22 mouse cellular contexts compared by ENCODE assay signal in the genomic region with DNA sequence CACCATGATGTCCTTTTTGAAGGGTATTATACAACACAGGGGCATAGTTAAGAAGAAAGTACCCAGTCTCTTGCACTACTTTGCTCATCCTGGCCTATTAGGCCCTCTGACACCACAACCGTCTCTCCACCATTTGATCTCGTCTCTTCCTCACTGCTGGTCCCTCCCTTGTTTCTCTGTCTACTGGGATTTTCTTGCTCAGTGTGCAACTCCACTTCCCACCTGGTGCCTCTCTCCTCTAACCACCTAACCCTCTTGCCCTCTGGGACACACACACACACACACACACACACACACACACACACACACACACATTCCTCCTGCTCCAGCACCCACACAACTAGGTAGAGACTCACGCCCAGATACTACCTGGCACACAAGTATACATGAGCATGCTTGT. TPM values are rescaled to one million over a fixed set of nuclear protein-coding genes. Genes with fewer than 3 reads are reported as not detected.
"Had no signal": no experiment of that assay in that cellular context is flagged by ENCODE, and none has a peak within 500 bp of the region (broad histone marks: within the 10 kb centered on the region; RNA-seq: fewer than 3 reads in every experiment).

No protein-coding gene starts in this region.

- H3K27ac ChIP-seq: liver, embryonic 14.5 days; lung, embryonic 15.5 days; macrophage; midbrain, embryonic 12.5 days; midbrain, embryonic 15.5 days; neural tube, embryonic 12.5 days; stomach, embryonic 15.5 days; stomach, postnatal 0 days had no signal

- H3K9ac ChIP-seq: liver, embryonic 14.5 days; lung, embryonic 15.5 days; midbrain, embryonic 12.5 days; midbrain, embryonic 15.5 days; neural tube, embryonic 12.5 days; stomach, embryonic 15.5 days had no signal

- H3K4me1 ChIP-seq: midbrain, embryonic 12.5 days; midbrain, embryonic 15.5 days; neural tube, embryonic 12.5 days; stomach, embryonic 15.5 days had no signal

- H3K4me2 ChIP-seq: lung, embryonic 15.5 days; midbrain, embryonic 12.5 days; midbrain, embryonic 15.5 days; neural tube, embryonic 12.5 days; stomach, embryonic 15.5 days had no signal

- ATAC-seq: lung, postnatal 0 days; midbrain, embryonic 15.5 days had no signal

- H3K36me3 ChIP-seq: lung, embryonic 15.5 days; midbrain, embryonic 12.5 days; midbrain, embryonic 15.5 days; neural tube, embryonic 12.5 days; stomach, embryonic 15.5 days had no signal

- DNase-seq: lung, adult 2 months; lung, postnatal 14 days; lung, postnatal 36 days; right cerebral cortex, postnatal 14 days; thymus, adult 2 months; thymus, postnatal 25 days; thymus, postnatal 4 days had no signal

- H3K9me3 ChIP-seq: lung, embryonic 15.5 days; megakaryocyte, embryonic 14.5 days; midbrain, embryonic 12.5 days; midbrain, embryonic 15.5 days; neural tube, embryonic 12.5 days; stomach, embryonic 15.5 days had no signal

- H3K4me3 ChIP-seq: lung, embryonic 15.5 days; megakaryocyte, embryonic 14.5 days; midbrain, embryonic 12.5 days; midbrain, embryonic 15.5 days; neural tube, embryonic 12.5 days; stomach, embryonic 15.5 days had no signal

- H3K27me3 ChIP-seq: lung, embryonic 15.5 days; midbrain, embryonic 12.5 days; midbrain, embryonic 15.5 days; neural tube, embryonic 12.5 days; stomach, embryonic 15.5 days had no signal

RNA-seq across cellular contexts. Expression of gene Apoc2, which starts 1.2 kb away (rescaled TPM):
- polyA plus RNA-seq: midbrain, embryonic 12.5 days; midbrain, embryonic 15.5 days had no signal

RNA-seq across cellular contexts. Expression of gene Gm44805, which starts 2.3 kb away (rescaled TPM):
- polyA plus RNA-seq: lung, adult 2 months; lung, embryonic 15.5 days; lung, postnatal 0 days; macrophage; midbrain, embryonic 12.5 days; midbrain, embryonic 15.5 days; midbrain, postnatal 0 days; neural tube, embryonic 12.5 days; neural tube, embryonic 14.5 days; spleen, adult 2 months; stomach, embryonic 15.5 days; stomach, postnatal 0 days; testis, adult 2 months; thymus, adult 2 months; urinary bladder, adult 2 months had no signal

RNA-seq across cellular contexts. Expression of gene Apoc4, which starts 2.4 kb away (rescaled TPM):
- polyA plus RNA-seq: macrophage; midbrain, embryonic 15.5 days; midbrain, postnatal 0 days; neural tube, embryonic 12.5 days; testis, adult 2 months had no signal
